Mouse (Mus musculus) forelimb bud, embryonic 11.5 days (tissue): ENCODE data around the gene Spint2.

Experiments
- DNase-seq: peaks from one replicate; pipeline ENCODE4 v3.0.0-alpha.2; 2012; ENCODE audit warnings: low read depth, low spot score

The Spint2 gene

GRCm38 (mm10) chr7:29282074-29282554 lies 402 bp upstream of the Spint2 start:
- DNase-seq: no peak

- no peak for DNase-seq
These were observed 911 bp downstream of the Spint2 start for GRCm38 (mm10) chr7:29280801-29281200.

GRCm38 (mm10) chr7:29279924-29280323 lies 1.8 kb downstream of the Spint2 start:
- DNase-seq: no peak

GRCm38 (mm10) chr7:29279261-29279660 lies 2.5 kb downstream of the Spint2 start:
- DNase-seq: no peak

- DNase-seq: no peak
These were observed 4.2 kb downstream of the Spint2 start for GRCm38 (mm10) chr7:29277510-29277909.

GRCm38 (mm10) chr7:29276715-29277114 lies 5.0 kb downstream of the Spint2 start:
- no peak for DNase-seq

GRCm38 (mm10) chr7:29271687-29272465 lies 9.8 kb downstream of the Spint2 start:
- DNase-seq: no peak

- DNase-seq: no peak
These were observed 11.3 kb downstream of the Spint2 start for GRCm38 (mm10) chr7:29270445-29270844.

GRCm38 (mm10) chr7:29266931-29267330 lies 14.8 kb downstream of the Spint2 start:
- no peak for DNase-seq

GRCm38 (mm10) chr7:29265636-29266035 lies 16.1 kb downstream of the Spint2 start:
- DNase-seq: no peak

GRCm38 (mm10) chr7:29263831-29264230 lies 17.9 kb downstream of the Spint2 start:
- no peak for DNase-seq

- no peak for DNase-seq
These were observed 19.6 kb downstream of the Spint2 start for GRCm38 (mm10) chr7:29262151-29262550.

GRCm38 (mm10) chr7:29259781-29260730 lies 21.7 kb downstream of the Spint2 start:
- DNase-seq: peak; percentile 34

- no peak for DNase-seq
These were observed 24.3 kb downstream of the Spint2 start for GRCm38 (mm10) chr7:29257368-29257767.

GRCm38 (mm10) chr7:29255875-29256274 lies 25.8 kb downstream of the Spint2 start:
- no peak for DNase-seq

- no peak for DNase-seq
These were observed 27.9 kb downstream of the Spint2 start for GRCm38 (mm10) chr7:29253842-29254241.

- no peak for DNase-seq
These were observed 30.5 kb downstream of the Spint2 start for GRCm38 (mm10) chr7:29251166-29251565.

GRCm38 (mm10) chr7:29248261-29248841 lies 33.4 kb downstream of the Spint2 start, which contains the start of gene 2200002D01Rik:
2200002D01Rik (minus strand) TSS chr7:29248466.
- DNase-seq: no peak

GRCm38 (mm10) chr7:29247706-29248105 lies 34.0 kb downstream of the Spint2 start:
- DNase-seq: no peak

GRCm38 (mm10) chr7:29247314-29247700 lies 34.4 kb downstream of the Spint2 start:
- peak; percentile 67 for DNase-seq

GRCm38 (mm10) chr7:29246619-29247313 lies 34.9 kb downstream of the Spint2 start:
- no peak for DNase-seq
